9 mouse cellular contexts compared by ENCODE assay signal in genomic region chr13:51918781-51919170, GRCm38 (mm10).
DNase-seq lines count a peak whose midpoint lies in the region; ATAC-seq and TF ChIP-seq lines count a peak whose summit lies in the region.
"Had no signal": no experiment of that assay in that cellular context is flagged by ENCODE, and none has a peak within 500 bp of the region (broad histone marks: within the 10 kb centered on the region; RNA-seq: fewer than 3 reads in every experiment).

No protein-coding gene starts in this region.

- H3K4me2 ChIP-seq in embryonic facial prominence, embryonic 13.5 days: no peak overlapping the region
- no peak overlapping the region for H3K4me2 ChIP-seq in intestine, embryonic 14.5 days (ENCODE audit: low read length)
- no peak overlapping the region for H3K4me2 ChIP-seq in midbrain, embryonic 16.5 days (ENCODE audit: low read length)
- H3K4me2 ChIP-seq in lung, postnatal 0 days (replicated peaks; ENCODE audit: low read depth, low read length): no peak overlapping the region
- H3K4me2 ChIP-seq: heart, embryonic 15.5 days had no signal

- WGBS in embryonic facial prominence, embryonic 13.5 days: 16% methylated on average over 10 of the region's 10 CpGs
- WGBS in intestine, embryonic 14.5 days: 43% methylated on average over 10 of the region's 10 CpGs
- WGBS in midbrain, embryonic 16.5 days: 7% methylated on average over 10 of the region's 10 CpGs
- WGBS in lung, postnatal 0 days: 65% methylated on average over 10 of the region's 10 CpGs

- no peak for TF ChIP-seq EP300 in lung, postnatal 0 days (IDR thresholded peaks at IDR 0.05)

- peaks cover 32% of the 10 kb centered on the region for H3K27me3 ChIP-seq in embryonic facial prominence, embryonic 13.5 days
- no peaks in the 10 kb centered on the region for H3K27me3 ChIP-seq in intestine, embryonic 14.5 days (replicated peaks; ENCODE audit: control insufficient read depth, insufficient read depth, low read length)
- H3K27me3 ChIP-seq in midbrain, embryonic 16.5 days (ENCODE audit: control insufficient read depth, insufficient read depth, low read depth, low read length): peaks cover 2% of the 10 kb centered on the region
- H3K27me3 ChIP-seq in lung, postnatal 0 days (replicated peaks; ENCODE audit: insufficient read depth, low read length): no peaks in the 10 kb centered on the region

- TF ChIP-seq CTCF in lung, postnatal 0 days (IDR thresholded peaks at IDR 0.05): no peak

- H3K36me3 ChIP-seq in embryonic facial prominence, embryonic 13.5 days: no peaks in the 10 kb centered on the region
- H3K36me3 ChIP-seq in intestine, embryonic 14.5 days (ENCODE audit: control insufficient read depth, insufficient read depth, low read length): no peaks in the 10 kb centered on the region
- H3K36me3 ChIP-seq in midbrain, embryonic 16.5 days (ENCODE audit: control insufficient read depth, insufficient read depth, low read length): no peaks in the 10 kb centered on the region
- H3K36me3 ChIP-seq in lung, postnatal 0 days (ENCODE audit: insufficient read depth, low read length): no peaks in the 10 kb centered on the region
- H3K36me3 ChIP-seq: heart, embryonic 15.5 days had no signal

- H3K9ac ChIP-seq in embryonic facial prominence, embryonic 13.5 days: no peak overlapping the region
- H3K9ac ChIP-seq in intestine, embryonic 14.5 days (ENCODE audit: low read length): no peak overlapping the region
- H3K9ac ChIP-seq in midbrain, embryonic 16.5 days (ENCODE audit: low read depth, low read length): no peak overlapping the region
- H3K9ac ChIP-seq in lung, postnatal 0 days (replicated peaks; ENCODE audit: low read depth): no peak overlapping the region
- H3K9ac ChIP-seq: heart, embryonic 15.5 days had no signal

- H3K27ac ChIP-seq in embryonic facial prominence, embryonic 13.5 days: 0 out of 2 replicates have a peak overlapping the region, but pooled peaks have one; percentile 11
- H3K27ac ChIP-seq in intestine, embryonic 14.5 days (ENCODE audit: low read depth): no peak overlapping the region
- peak overlapping the region; percentile 5; the same call in 1 of the 2 replicates for H3K27ac ChIP-seq in midbrain, embryonic 16.5 days (ENCODE audit: low read length)
- no peak overlapping the region for H3K27ac ChIP-seq in lung, postnatal 0 days (ENCODE audit: low read length)
- H3K27ac ChIP-seq: heart, embryonic 15.5 days had no signal

- DNase-seq in cerebellum, adult 9-10 months: peak; percentile 34
- DNase-seq in cerebellum, postnatal 4 days (ENCODE audit: low spot score in 2 of 2): no peak
- no peak for DNase-seq in intestine, embryonic 14.5 days (ENCODE audit: low spot score)
- no peak for DNase-seq in lung, postnatal 0 days (ENCODE audit: low spot score)
- DNase-seq in testis, postnatal 10 days (ENCODE audit: low spot score): no peak

- H3K4me3 ChIP-seq in embryonic facial prominence, embryonic 13.5 days: no peak overlapping the region
- H3K4me3 ChIP-seq in intestine, embryonic 14.5 days (ENCODE audit: low read depth, low read length): no peak overlapping the region
- H3K4me3 ChIP-seq in midbrain, embryonic 16.5 days (ENCODE audit: low read depth, low read length): no peak overlapping the region
- H3K4me3 ChIP-seq in lung, postnatal 0 days (ENCODE audit: low read depth, low read length): no peak overlapping the region
- H3K4me3 ChIP-seq: heart, embryonic 15.5 days had no signal

- peaks cover 63% of the 10 kb centered on the region for H3K4me1 ChIP-seq in embryonic facial prominence, embryonic 13.5 days
- peaks cover 36% of the 10 kb centered on the region for H3K4me1 ChIP-seq in intestine, embryonic 14.5 days (replicated peaks; ENCODE audit: control insufficient read depth, insufficient read depth, low read length)
- peaks cover 32% of the 10 kb centered on the region for H3K4me1 ChIP-seq in midbrain, embryonic 16.5 days (ENCODE audit: control insufficient read depth, insufficient read depth, low read length)
- 0 out of 2 replicates have a peak, but pooled peaks cover 2% of the 10 kb centered on the region for H3K4me1 ChIP-seq in lung, postnatal 0 days (ENCODE audit: insufficient read depth, low read depth, low read length)

- ATAC-seq in embryonic facial prominence, embryonic 13.5 days (ENCODE audit: insufficient number of reproducible peaks, insufficient read depth, low FRiP score, low TSS enrichment, low read depth): no peak
- peak; percentile 22; the same call in 1 of the 2 replicates for ATAC-seq in intestine, embryonic 14.5 days (replicated peaks; ENCODE audit: low FRiP score, low TSS enrichment, low read depth)
- no peak for ATAC-seq in midbrain, embryonic 16.5 days
- ATAC-seq in activated CD4-positive, CD25-positive, alpha-beta regulatory T cell, adult 4 months: no peak
- ATAC-seq in lung, postnatal 0 days: no peak

- H3K9me3 ChIP-seq in embryonic facial prominence, embryonic 13.5 days: no peaks in the 10 kb centered on the region
- H3K9me3 ChIP-seq in intestine, embryonic 14.5 days (ENCODE audit: control insufficient read depth, low read length): no peaks in the 10 kb centered on the region
- no peaks in the 10 kb centered on the region for H3K9me3 ChIP-seq in midbrain, embryonic 16.5 days (replicated peaks; ENCODE audit: control insufficient read depth, low read length, poor library complexity, severe bottlenecking)
- H3K9me3 ChIP-seq in lung, postnatal 0 days (ENCODE audit: low read length): no peaks in the 10 kb centered on the region
- H3K9me3 ChIP-seq: heart, embryonic 15.5 days had no signal

Comparison
In these comparisons a context has a peak if more than half of its experiments do, and no peak if none do; other contexts are left out.
1. H3K27ac ChIP-seq: peak in embryonic facial prominence, embryonic 13.5 days (single experiment) and midbrain, embryonic 16.5 days (single experiment); none in intestine, embryonic 14.5 days (single experiment) and lung, postnatal 0 days (single experiment).